Mouse (Mus musculus): Measurements from ENCODE around the gene Rnf220.

DNA sequence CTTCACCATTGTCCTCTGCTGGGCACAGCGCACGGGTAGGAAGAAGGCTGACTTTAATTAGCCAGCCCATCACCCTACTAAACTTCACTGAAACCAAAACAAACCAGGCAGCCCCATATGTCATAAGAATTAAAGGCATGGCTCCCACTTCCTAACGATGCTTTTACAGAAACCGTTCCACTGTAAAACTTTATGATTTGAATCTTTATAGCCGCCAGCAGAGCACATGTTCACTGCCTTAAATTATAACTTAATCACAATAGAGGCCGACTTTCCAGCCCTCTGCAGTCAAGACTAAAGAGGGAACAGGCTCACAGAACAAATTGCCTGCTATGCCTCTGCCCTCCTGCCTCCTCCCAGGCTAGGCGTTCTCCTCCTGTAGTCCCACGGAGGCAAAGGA lies 62.5 kb downstream of the Rnf220 start:
- TF ChIP-seq CTCF (IDR thresholded peaks at IDR 0.05; ENCODE audit: low read depth, low read length) (no peak), POLR2A (IDR thresholded peaks at IDR 0.05; ENCODE audit: extremely low read depth, insufficient read depth, low read length) (no peak)

All from liver, adult 2 months (tissue).